Comparison of ENCODE assay signal across 9 mouse cellular contexts in genomic region chr9:63967408-63968172, GRCm38 (mm10). TPM values are rescaled to one million over a fixed set of nuclear protein-coding genes. Genes with fewer than 3 reads are reported as not detected.
DNase-seq lines count a peak whose midpoint lies in the region; ATAC-seq and TF ChIP-seq lines count a peak whose summit lies in the region.
"Had no signal": no experiment of that assay in that cellular context is flagged by ENCODE, and none has a peak within 500 bp of the region (broad histone marks: within the 10 kb centered on the region; RNA-seq: fewer than 3 reads in every experiment).

No protein-coding gene starts in this region.

- no peak for ATAC-seq in midbrain, embryonic 11.5 days (ENCODE audit: low FRiP score)
- ATAC-seq in CD4-positive, CD25-positive, alpha-beta regulatory T cell, adult 4 months: no peak

- peak; percentile 39 for DNase-seq in gastrocnemius, postnatal 25 days
- DNase-seq in gastrocnemius, postnatal 10 days: no peak
- no peak for DNase-seq in midbrain, embryonic 10.5 days (ENCODE audit: low spot score)
- DNase-seq in midbrain, embryonic 11.5 days (ENCODE audit: low spot score, missing footprints): no peak
- peak; percentile 70 for DNase-seq in heart, postnatal 4 days
- no peak for DNase-seq in spleen, postnatal 36 days (ENCODE audit: low spot score in 2 of 2)

- H3K4me3 ChIP-seq in midbrain, embryonic 10.5 days: no peak overlapping the region
- no peak overlapping the region for H3K4me3 ChIP-seq in midbrain, embryonic 11.5 days (ENCODE audit: low read depth, low read length)
- no peak overlapping the region for H3K4me3 ChIP-seq in small intestine, adult 2 months (ENCODE audit: low read depth, low read length)
- H3K4me3 ChIP-seq: neural tube, embryonic 12.5 days had no signal

- H3K4me2 ChIP-seq in midbrain, embryonic 11.5 days: no peak overlapping the region
- H3K4me2 ChIP-seq: neural tube, embryonic 12.5 days had no signal

- H3K9ac ChIP-seq in midbrain, embryonic 11.5 days (ENCODE audit: low read length): no peak overlapping the region
- H3K9ac ChIP-seq: neural tube, embryonic 12.5 days had no signal

- TF ChIP-seq POLR2A in small intestine, adult 2 months (IDR thresholded peaks at IDR 0.05; ENCODE audit: low read depth, low read length): no peak

- no peak for TF ChIP-seq CTCF in small intestine, adult 2 months (IDR thresholded peaks at IDR 0.05; ENCODE audit: extremely low read depth, insufficient read length, insufficient replicate concordance, low read depth, low read length)

- H3K4me1 ChIP-seq in midbrain, embryonic 10.5 days: peaks cover 71% of the 10 kb centered on the region
- H3K4me1 ChIP-seq in midbrain, embryonic 11.5 days (ENCODE audit: control insufficient read depth, insufficient read depth, low read length): peaks cover 5% of the 10 kb centered on the region
- H3K4me1 ChIP-seq in small intestine, adult 2 months (ENCODE audit: control insufficient read depth, insufficient read depth, insufficient read length, low read length): peaks cover 24% of the 10 kb centered on the region; the same call in 1 of the 2 replicates

- peaks cover 2% of the 10 kb centered on the region; the same call in 1 of the 2 replicates for H3K36me3 ChIP-seq in midbrain, embryonic 10.5 days
- no peaks in the 10 kb centered on the region for H3K36me3 ChIP-seq in midbrain, embryonic 11.5 days (ENCODE audit: control insufficient read depth, insufficient read depth, low read length)
- 0 out of 2 replicates have a peak, but pooled peaks cover 2% of the 10 kb centered on the region for H3K36me3 ChIP-seq in small intestine, adult 2 months (ENCODE audit: control insufficient read depth, insufficient read depth, low read length)
- H3K36me3 ChIP-seq: neural tube, embryonic 12.5 days had no signal

- H3K27ac ChIP-seq in midbrain, embryonic 10.5 days (replicated peaks): peak overlapping the region; percentile 46
- no peak overlapping the region for H3K27ac ChIP-seq in midbrain, embryonic 11.5 days (ENCODE audit: low read depth, low read length)
- peak overlapping the region; percentile 71 for H3K27ac ChIP-seq in small intestine, adult 2 months (ENCODE audit: insufficient read depth, low read depth, low read length)
- H3K27ac ChIP-seq: neural tube, embryonic 12.5 days had no signal

- whole genome bisulfite sequencing in midbrain, embryonic 10.5 days: 87% methylated on average over 14 of the region's 14 CpGs
- 83% methylated on average over 14 of the region's 14 CpGs for WGBS in midbrain, embryonic 11.5 days
- WGBS in small intestine, adult 2 months: 73% methylated on average over 14 of the region's 14 CpGs

- no peaks in the 10 kb centered on the region for H3K27me3 ChIP-seq in midbrain, embryonic 10.5 days (ENCODE audit: low read depth, poor library complexity, severe bottlenecking)
- no peaks in the 10 kb centered on the region for H3K27me3 ChIP-seq in midbrain, embryonic 11.5 days (ENCODE audit: control insufficient read depth, insufficient read depth, low read length)
- no peaks in the 10 kb centered on the region for H3K27me3 ChIP-seq in small intestine, adult 2 months (ENCODE audit: control insufficient read depth, insufficient read depth, low read length)
- H3K27me3 ChIP-seq: neural tube, embryonic 12.5 days had no signal

- H3K9me3 ChIP-seq in midbrain, embryonic 10.5 days (replicated peaks): no peaks in the 10 kb centered on the region
- no peaks in the 10 kb centered on the region for H3K9me3 ChIP-seq in midbrain, embryonic 11.5 days (ENCODE audit: control insufficient read depth, low read length)
- H3K9me3 ChIP-seq: neural tube, embryonic 12.5 days had no signal

RNA-seq across cellular contexts. Expression of gene Smad6, which starts 54.3 kb away (rescaled TPM):
- 1 to 10 TPM; 2.8 to 5.2 TPM for total RNA-seq in gastrocnemius, postnatal 25 days (2021)
- 1 to 10 TPM; 3.0 to 4.6 TPM for total RNA-seq in gastrocnemius, postnatal 10 days (2021)
- 3.8 and 4.4 TPM in 2 replicates for polyA plus RNA-seq in midbrain, embryonic 10.5 days (2016; fragmentation: Nextera tagmentation; extraction: Ambion mirVana)
- polyA plus RNA-seq in midbrain, embryonic 11.5 days (2014; fragmentation: Nextera tagmentation; extraction: Ambion mirVana): 3.9 and 4.0 TPM in 2 replicates
- total RNA-seq in heart, postnatal 4 days (2021): 10 to 100 TPM; 18.5 to 20.1 TPM
- polyA plus RNA-seq in small intestine, adult 2 months (2012; rRNA removed): 45.7 and 90.4 TPM in 2 replicates
- polyA plus RNA-seq in CD4-positive, CD25-positive, alpha-beta regulatory T cell, adult 4 months (2017; shearing (Covaris generic)): under 1 TPM in 1 of 2 experiments, not detected in 1; 0.11 TPM

Comparison
In these comparisons a context has a peak if more than half of its experiments do, and no peak if none do; other contexts are left out.
1. DNase-seq: peak in gastrocnemius, postnatal 25 days (single experiment) and heart, postnatal 4 days (single experiment); none in gastrocnemius, postnatal 10 days (single experiment), midbrain, embryonic 10.5 days (single experiment), midbrain, embryonic 11.5 days (single experiment) and spleen, postnatal 36 days (0 of 2).